Mouse (Mus musculus) kidney, postnatal 14 days (tissue): ENCODE measurements around the gene Vmn1r89.

Experiments
- DNase-seq: peaks from one replicate; pipeline ENCODE4 v3.0.0; 2022; ENCODE audit warnings: mixed read lengths

The Vmn1r89 gene

GRCm38 (mm10) chr7:13212720-13213119 lies at the start of gene Vmn1r89:
Gene Vmn1r89, plus strand, starts transcription at chr7:13213020.
- no peak for DNase-seq

GRCm38 (mm10) chr7:13260746-13261700 lies 48.2 kb downstream of the Vmn1r89 start:
- DNase-seq, result no peak

GRCm38 (mm10) chr7:13263851-13264250 lies 51.0 kb downstream of the Vmn1r89 start:
- no peak for DNase-seq

- DNase-seq, result no peak
Measured at GRCm38 (mm10) chr7:13264396-13264795, 51.6 kb downstream of the Vmn1r89 start.

- no peak for DNase-seq
Measured at GRCm38 (mm10) chr7:13268749-13269260, 56.0 kb downstream of the Vmn1r89 start.

GRCm38 (mm10) chr7:13269394-13269793 lies 56.6 kb downstream of the Vmn1r89 start:
- DNase-seq, result no peak
